Mouse (Mus musculus) bone marrow, adult 2 months (tissue): Measurements from ENCODE around the gene Gck.

Source experiments
- CTCF ChIP-seq: fragments of 200-500 bp; IDR thresholded peaks from 2 replicates; pipeline ENCODE4 v1.5.1; 2011; ENCODE audit warnings: low read length, control low read depth; ENCODE audit not compliant: control insufficient read depth, insufficient read depth
- POLR2A ChIP-seq: fragments of 200-500 bp; IDR thresholded peaks from 2 replicates; pipeline ENCODE4 v1.6.1; 2011; ENCODE audit warnings: low read depth, mild to moderate bottlenecking, control low read depth, low read length, borderline replicate concordance; ENCODE audit not compliant: control insufficient read depth

DNA sequence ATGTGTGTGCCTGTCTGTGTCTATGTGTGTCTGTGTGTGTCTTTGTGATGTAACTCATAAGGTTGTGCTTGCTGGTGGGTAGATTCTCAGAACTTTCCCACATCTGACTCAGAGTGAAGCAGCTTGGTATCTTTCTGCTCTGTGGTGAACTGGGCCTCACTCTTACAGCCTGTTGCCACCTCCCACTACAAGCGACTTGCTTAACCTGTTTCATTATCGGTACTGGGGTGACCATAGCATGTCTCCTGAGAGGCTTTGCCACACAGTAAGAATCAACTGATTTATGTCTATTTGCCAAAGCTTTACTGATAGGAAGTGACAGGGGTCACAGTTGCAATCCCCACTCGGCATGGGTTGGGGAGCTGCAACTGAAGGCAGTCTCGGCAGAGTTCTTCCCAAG is 41.2 kb downstream of the Gck start:
- TF ChIP-seq CTCF: no peak
- TF ChIP-seq POLR2A: no peak
